Mouse (Mus musculus): ENCODE measurements around the gene Arhgef15. TPM values are rescaled to one million over a fixed set of nuclear protein-coding genes. Genes with fewer than 3 reads are reported as not detected.

The Arhgef15 gene
- polyA plus RNA-seq, 1 experiment from 2014 or later: 9.7 TPM

Small RNA genes lying within 50 kb of the gene (microRNA-seq; reads per million reads assigned to microRNA genes)
- gene Mir3062 (ENCODE audit: borderline number of aligned reads): 1.9 reads per million, percentile 5 among the genes with 10 or more reads in this experiment

Other genes starting within 250 kb of the Arhgef15 start
- 110 and 117 TPM in 2 replicates for gene Ndel1, start 85.6 kb downstream of the Arhgef15 start, polyA plus RNA-seq (2015; fragmentation: Nextera tagmentation; extraction: Ambion mirVana)
- 3.4 and 3.5 TPM in 2 replicates for gene Rnf222, start 68.9 kb downstream of the Arhgef15 start, polyA plus RNA-seq (2015; fragmentation: Nextera tagmentation; extraction: Ambion mirVana)
- 985 and 994 TPM in 2 replicates for gene Rpl26, start 55.9 kb downstream of the Arhgef15 start, polyA plus RNA-seq (2015; fragmentation: Nextera tagmentation; extraction: Ambion mirVana)
- gene Odf4, start 30.4 kb downstream of the Arhgef15 start, polyA plus RNA-seq (2015; fragmentation: Nextera tagmentation; extraction: Ambion mirVana): not detected in 2 replicates
- 6.0 and 10.0 TPM in 2 replicates for gene Slc25a35, start 10.7 kb upstream of the Arhgef15 start, polyA plus RNA-seq (2015; fragmentation: Nextera tagmentation; extraction: Ambion mirVana)
- 49.5 and 52.3 TPM in 2 replicates for gene Rangrf, start 17.7 kb upstream of the Arhgef15 start, polyA plus RNA-seq (2015; fragmentation: Nextera tagmentation; extraction: Ambion mirVana)
- gene Pfas, start 51.0 kb upstream of the Arhgef15 start, polyA plus RNA-seq (2015; fragmentation: Nextera tagmentation; extraction: Ambion mirVana): 26.1 and 27.5 TPM in 2 replicates
- gene Ctc1, start 58.4 kb upstream of the Arhgef15 start, polyA plus RNA-seq (2015; fragmentation: Nextera tagmentation; extraction: Ambion mirVana): 43.7 and 53.5 TPM in 2 replicates
- gene Aurkb, start 88.2 kb upstream of the Arhgef15 start, polyA plus RNA-seq (2015; fragmentation: Nextera tagmentation; extraction: Ambion mirVana): 122 and 123 TPM in 2 replicates
- gene Borcs6, start 102.2 kb upstream of the Arhgef15 start, polyA plus RNA-seq (2015; fragmentation: Nextera tagmentation; extraction: Ambion mirVana): 14.9 and 15.7 TPM in 2 replicates
- gene Tmem107, start 113.3 kb upstream of the Arhgef15 start, polyA plus RNA-seq (2015; fragmentation: Nextera tagmentation; extraction: Ambion mirVana): 102 and 137 TPM in 2 replicates
- 111 and 149 TPM in 2 replicates for gene Vamp2, start 131.0 kb upstream of the Arhgef15 start, polyA plus RNA-seq (2015; fragmentation: Nextera tagmentation; extraction: Ambion mirVana)
- gene Per1, start 137.7 kb upstream of the Arhgef15 start, polyA plus RNA-seq (2015; fragmentation: Nextera tagmentation; extraction: Ambion mirVana): 29.6 and 34.4 TPM in 2 replicates
- 0.55 and 0.64 TPM in 2 replicates for gene Hes7, start 162.9 kb upstream of the Arhgef15 start, polyA plus RNA-seq (2015; fragmentation: Nextera tagmentation; extraction: Ambion mirVana)
- 0.35 and 0.51 TPM in 2 replicates for gene 9130213A22Rik, start 165.1 kb upstream of the Arhgef15 start, polyA plus RNA-seq (2015; fragmentation: Nextera tagmentation; extraction: Ambion mirVana)
- gene Aloxe3, start 168.4 kb upstream of the Arhgef15 start, polyA plus RNA-seq (2015; fragmentation: Nextera tagmentation; extraction: Ambion mirVana): 7.6 and 8.9 TPM in 2 replicates
- gene Alox12b, start 199.5 kb upstream of the Arhgef15 start, polyA plus RNA-seq (2015; fragmentation: Nextera tagmentation; extraction: Ambion mirVana): 28.7 and 30.5 TPM in 2 replicates
- gene Alox8, start 240.4 kb upstream of the Arhgef15 start, polyA plus RNA-seq (2015; fragmentation: Nextera tagmentation; extraction: Ambion mirVana): 0.27 and 0.88 TPM in 2 replicates